Mouse (Mus musculus): Measurements from ENCODE around the gene Gpc6.
A peak's percentile ranks its signal among the peaks of the same experiment; 100 is the strongest.

The Gpc6 gene

DNA sequence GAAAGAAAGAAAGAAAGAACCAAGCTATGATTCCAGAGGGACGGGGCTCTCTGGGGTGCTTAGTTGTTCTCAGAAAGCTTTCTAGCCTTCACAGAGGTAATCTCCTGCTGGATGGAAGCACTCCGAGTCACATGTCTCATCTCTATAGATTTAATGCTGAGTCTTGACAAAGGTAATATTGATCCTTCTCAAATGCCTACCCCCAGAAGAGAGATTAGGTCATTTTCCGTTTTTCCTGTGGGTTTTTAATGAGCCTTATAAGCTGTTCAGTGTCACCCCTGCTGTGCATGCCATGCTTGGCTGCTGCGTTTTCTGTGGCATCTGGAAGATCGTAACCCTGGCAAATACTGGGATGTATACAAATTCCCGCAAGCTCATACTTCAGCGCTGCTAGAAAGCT is 527.0 kb downstream of the Gpc6 start:
- DNase-seq (ENCODE audit: low spot score in 2 of 2): no peak

- no peak for DNase-seq (ENCODE audit: low spot score in 2 of 2)
Observed at GRCm38 (mm10) chr14:117473378-117473777, 548.3 kb downstream of the Gpc6 start.

DNA sequence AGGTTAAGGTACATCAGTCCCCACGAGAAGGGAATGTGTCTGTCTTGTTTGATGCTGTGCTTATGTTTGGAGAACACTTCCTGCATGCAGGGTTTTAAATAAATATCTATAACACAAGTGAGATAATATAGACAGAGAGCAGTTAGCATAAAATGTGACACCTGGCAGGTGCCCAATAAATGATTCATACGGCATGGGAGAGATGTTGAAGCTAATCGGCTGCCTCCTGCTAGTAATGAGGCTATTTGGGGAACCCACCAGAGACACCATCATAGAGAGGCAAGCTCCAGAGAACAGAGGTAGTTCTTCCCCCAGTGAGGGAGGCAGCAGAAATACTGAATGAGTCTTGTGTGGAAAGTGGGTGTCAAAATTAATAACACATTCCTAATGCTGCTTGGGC is 553.8 kb downstream of the Gpc6 start:
- no peak for DNase-seq (ENCODE audit: low spot score in 2 of 2)

DNA sequence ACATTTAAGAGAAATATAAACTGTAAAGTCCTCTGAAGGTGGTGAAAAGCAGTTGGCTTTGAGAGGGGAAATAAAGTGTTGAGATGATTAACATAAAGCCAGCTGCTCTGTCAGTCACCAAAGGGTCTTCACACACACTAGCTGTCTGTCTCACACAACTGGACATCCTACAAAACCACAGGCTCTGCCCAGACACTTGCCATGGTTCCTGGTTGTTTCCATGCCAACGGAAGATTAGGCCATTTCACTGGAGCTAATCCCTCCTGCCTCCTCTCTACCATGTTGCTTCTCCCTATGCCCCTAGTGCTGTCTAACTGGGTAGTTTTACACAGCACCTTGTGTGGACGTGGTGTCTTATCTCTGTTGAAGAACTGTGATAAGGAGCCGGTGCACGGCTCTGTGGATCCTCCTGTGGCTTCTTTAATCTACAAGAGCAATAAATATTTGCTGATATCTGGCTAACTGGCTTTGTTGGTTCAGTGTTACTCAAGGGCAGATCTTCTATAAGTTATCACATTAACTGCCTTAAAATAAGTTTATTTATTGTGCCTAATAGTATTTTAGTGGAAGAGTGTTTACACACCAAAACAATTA is 562.1 kb downstream of the Gpc6 start:
- DNase-seq (ENCODE audit: low spot score in 2 of 2): no peak

GRCm38 (mm10) chr14:117490469-117490868 is 565.4 kb downstream of the Gpc6 start:
- DNase-seq (ENCODE audit: low spot score in 2 of 2): no peak

DNA sequence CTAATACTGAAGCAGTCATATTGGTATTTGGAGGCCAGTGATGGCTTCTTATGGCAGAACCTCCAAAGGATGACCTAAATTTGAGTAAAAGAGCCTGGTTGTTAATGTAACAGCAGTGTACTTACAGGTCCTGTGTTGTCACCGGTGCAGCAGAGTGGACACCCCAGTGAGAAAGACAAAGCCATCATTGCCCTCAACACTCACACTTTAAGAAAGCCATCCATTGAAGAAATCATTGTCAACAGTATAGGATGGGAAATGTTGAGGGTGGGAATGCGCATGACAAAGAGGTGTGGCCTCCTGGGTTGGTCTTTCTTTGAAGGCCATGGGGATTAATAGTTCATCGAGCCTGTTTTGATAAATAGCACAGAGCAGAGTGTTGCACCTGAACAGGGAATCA is 570.0 kb downstream of the Gpc6 start:
- DNase-seq (ENCODE audit: low spot score in 2 of 2): no peak

DNA sequence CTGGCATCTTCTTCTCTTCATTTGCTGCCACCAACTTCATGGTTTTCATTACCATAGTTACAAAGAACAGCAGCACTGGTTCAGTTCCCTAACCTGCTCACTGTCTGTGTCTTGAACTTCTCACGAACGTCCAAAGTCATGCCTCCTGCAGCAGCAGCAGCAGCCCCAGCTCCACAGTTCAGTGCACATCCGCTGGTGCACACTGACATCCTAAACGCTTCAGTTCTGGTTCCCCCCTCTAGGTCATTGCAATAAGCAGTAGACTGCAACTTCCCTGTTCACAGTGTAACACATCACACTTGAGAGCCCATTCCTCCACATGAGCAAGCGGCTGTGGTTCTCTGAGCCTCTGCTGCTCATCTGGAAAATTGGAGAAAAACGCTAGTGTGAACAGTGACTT is 573.7 kb downstream of the Gpc6 start:
- DNase-seq (ENCODE audit: low spot score in 2 of 2): no peak

GRCm38 (mm10) chr14:117499354-117499753 is 574.2 kb downstream of the Gpc6 start:
- no peak for DNase-seq (ENCODE audit: low spot score in 2 of 2)

DNA sequence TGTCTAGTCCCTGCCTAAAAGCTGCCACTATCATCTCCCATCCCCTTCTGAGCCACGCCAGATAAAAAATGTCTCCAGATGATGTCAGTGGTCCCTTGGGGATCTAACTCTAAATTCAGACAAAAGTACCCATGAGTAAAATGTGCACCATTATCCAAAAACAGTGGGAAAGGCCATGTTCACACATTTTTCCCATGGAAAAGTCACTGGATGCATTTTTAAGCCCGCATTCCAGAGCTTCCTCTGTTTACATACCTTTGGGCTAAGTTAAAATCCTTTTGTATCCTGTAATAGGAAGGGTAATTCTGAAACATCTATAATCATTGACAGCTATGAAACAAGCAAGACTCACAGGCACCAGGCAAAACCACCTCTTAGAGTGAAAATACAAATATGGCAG is 589.7 kb downstream of the Gpc6 start:
- DNase-seq (ENCODE audit: low spot score in 2 of 2): no peak

GRCm38 (mm10) chr14:117519574-117519973 is 594.5 kb downstream of the Gpc6 start:
- peak in 1 of 2 experiments; percentile 6 for DNase-seq (ENCODE audit: low spot score in 2 of 2)

- no peak for DNase-seq (ENCODE audit: low spot score in 2 of 2)
Observed at GRCm38 (mm10) chr14:117520706-117521105, 595.6 kb downstream of the Gpc6 start.

- no peak for DNase-seq (ENCODE audit: low spot score in 2 of 2)
Observed at GRCm38 (mm10) chr14:117525133-117525532, 600.0 kb downstream of the Gpc6 start.

DNA sequence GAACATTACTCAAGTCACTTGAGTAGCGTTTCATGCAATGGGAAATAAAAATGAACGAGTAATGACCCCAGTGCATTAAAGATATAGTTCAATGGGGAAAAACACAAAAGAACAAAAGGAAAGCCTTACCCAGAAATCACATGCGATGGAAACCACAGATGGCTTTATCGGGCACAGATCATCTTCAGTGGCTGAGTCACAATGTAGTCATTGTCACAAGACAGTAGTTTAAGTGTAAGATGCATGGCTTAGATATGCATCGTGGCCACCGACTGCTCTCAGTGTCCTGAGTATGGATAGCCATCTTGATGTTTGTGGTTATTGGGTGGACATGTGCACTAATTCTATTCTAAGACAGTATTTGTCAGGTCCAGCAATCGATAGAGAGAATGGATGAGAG is 601.9 kb downstream of the Gpc6 start:
- no peak for DNase-seq (ENCODE audit: low spot score in 2 of 2)

GRCm38 (mm10) chr14:117529439-117529838 is 604.3 kb downstream of the Gpc6 start:
- no peak for DNase-seq (ENCODE audit: low spot score in 2 of 2)

GRCm38 (mm10) chr14:117552776-117553175 is 627.7 kb downstream of the Gpc6 start:
- DNase-seq (ENCODE audit: low spot score in 2 of 2): no peak

DNA sequence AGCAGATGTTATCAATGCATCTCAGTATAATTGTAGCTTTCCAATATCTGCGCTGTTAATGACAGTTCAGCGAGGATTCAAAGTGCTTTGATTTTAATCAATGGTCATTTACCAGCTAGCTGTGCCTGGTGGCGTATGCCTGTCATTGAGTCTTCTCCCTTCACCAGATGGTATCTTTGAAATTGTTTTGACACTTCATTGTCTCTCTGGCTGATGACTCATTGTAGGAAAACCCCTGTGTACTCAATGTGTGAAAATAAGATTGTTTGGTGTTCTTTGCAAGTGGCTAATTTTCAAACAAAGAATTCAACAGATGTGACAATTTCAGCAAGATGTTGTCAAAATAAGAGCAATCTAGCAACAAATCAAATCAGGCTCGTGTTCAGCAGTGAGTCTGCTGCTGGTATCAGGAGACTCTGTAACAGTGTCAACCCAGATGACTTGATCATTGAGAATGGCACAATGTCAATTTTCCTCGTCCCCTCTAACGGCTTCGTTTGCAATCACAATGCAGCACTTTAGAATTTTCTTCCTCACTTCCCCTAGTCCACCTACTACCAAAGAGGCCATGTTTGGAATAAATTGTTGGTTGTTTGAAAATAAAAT is 631.7 kb downstream of the Gpc6 start:
- no peak for DNase-seq (ENCODE audit: low spot score in 2 of 2)

- no peak for DNase-seq (ENCODE audit: low spot score in 2 of 2)
Observed at GRCm38 (mm10) chr14:117562146-117562545, 637.0 kb downstream of the Gpc6 start.

DNA sequence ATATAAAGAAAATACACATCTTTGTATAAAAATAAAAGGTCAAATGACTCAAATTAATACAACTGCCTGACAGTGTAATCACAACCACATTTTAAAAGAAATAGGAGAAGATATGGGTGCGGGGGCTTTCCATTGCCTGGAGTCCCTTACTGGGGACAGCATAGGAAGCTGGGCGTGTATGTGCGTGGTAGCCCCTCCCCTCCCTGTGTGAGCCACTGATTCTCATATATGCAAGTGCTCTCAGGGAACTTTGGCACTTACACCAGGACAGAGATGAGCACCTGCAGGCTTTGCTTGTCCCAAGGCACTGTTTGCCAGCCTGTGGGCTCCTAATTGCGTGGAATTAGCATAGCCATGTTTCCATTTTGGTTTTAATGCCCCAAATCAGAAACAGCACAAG is 644.2 kb downstream of the Gpc6 start:
- DNase-seq (ENCODE audit: low spot score in 2 of 2): no peak

GRCm38 (mm10) chr14:117572213-117572612 is 647.1 kb downstream of the Gpc6 start:
- no peak for DNase-seq (ENCODE audit: low spot score in 2 of 2)

GRCm38 (mm10) chr14:117574216-117574615 is 649.1 kb downstream of the Gpc6 start:
- DNase-seq (ENCODE audit: low spot score in 2 of 2): no peak

DNA sequence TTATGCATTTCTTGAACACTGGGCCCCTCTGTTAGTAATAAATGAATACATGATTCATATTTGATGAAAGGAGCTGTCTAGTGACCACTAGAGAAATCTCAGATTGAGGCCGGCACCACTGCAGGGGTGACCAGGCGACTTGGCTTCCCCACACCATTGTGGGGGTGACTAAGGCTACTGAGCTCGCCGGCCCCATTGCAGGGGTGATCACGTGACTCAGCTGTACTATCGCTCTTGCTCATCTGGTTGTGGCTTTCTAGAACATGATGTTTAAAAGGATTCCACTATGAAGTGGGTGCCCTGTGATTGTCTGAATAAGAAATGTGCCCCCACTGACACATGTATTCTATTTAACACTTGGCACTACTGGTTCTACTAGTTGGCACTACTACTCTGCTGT is 656.6 kb downstream of the Gpc6 start:
- DNase-seq (ENCODE audit: low spot score in 2 of 2): no peak

GRCm38 (mm10) chr14:117599758-117600157 is 674.6 kb downstream of the Gpc6 start:
- no peak for DNase-seq (ENCODE audit: low spot score in 2 of 2)

- DNase-seq (ENCODE audit: low spot score in 2 of 2): no peak
Observed at GRCm38 (mm10) chr14:117603837-117604236, 678.7 kb downstream of the Gpc6 start.

GRCm38 (mm10) chr14:117605750-117606149 is 680.6 kb downstream of the Gpc6 start:
- no peak for DNase-seq (ENCODE audit: low spot score in 2 of 2)
